8 mouse cellular contexts compared by ENCODE assay signal in the genomic region with DNA sequence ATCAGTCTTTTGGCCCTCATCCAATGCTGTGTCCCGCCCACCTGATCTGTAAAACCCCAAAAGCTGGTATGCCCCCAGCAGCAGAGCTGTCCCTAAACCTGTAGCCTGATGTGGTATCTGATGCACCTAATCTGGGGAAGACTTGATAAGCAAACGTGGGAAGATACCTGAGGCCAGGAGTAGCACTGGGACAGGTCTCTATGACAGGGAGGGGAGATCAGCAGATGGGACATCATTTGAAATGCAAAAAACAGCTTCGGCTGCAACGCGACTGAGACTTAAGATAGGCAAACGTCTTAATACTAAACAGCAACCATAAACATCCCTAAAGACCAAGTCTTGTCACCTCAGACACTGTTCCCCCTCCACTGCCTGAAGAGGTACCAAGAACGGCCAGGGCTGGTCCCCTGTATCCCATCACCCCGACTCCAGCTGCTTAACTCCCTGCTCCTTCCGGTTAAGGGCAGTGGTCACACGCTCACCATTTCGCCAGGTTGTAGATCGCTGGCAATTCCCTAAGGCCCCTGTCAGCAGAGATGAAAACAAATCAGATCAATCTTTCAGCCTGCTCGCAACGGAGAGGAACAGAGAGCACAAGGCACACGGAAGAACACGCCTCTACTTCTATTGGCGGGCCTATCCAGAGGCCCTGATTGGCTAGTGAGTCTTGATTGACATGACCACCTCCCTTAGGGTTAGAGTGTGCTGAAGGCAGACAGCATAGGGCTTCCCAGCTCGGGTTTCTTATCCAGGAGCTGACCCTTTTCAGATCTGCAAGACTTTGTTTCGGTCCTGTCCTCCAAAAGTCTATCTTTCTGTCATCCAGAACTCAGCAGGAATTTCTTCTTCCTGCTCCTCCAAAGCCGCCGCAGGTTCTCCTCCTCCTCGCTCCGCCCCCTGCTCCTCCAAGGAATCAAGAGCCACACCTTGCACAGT. TPM values are rescaled to one million over a fixed set of nuclear protein-coding genes. Genes with fewer than 3 reads are reported as not detected.
DNase-seq lines count a peak whose midpoint lies in the region; ATAC-seq and TF ChIP-seq lines count a peak whose summit lies in the region.
"Not testable (repeated sequence)": the region's sequence is repeated elsewhere in the genome, so short reads cannot be mapped to it uniquely, and the experiment has no call there.

Gene Gm5141, minus strand, starts transcription at position 610 of the 936 bp plus-strand sequence.

- peak within 1 kb of the TSS; percentile 71 for H3K4me2 ChIP-seq in heart, embryonic 15.5 days

- 4% methylated on average over 23 of the region's 23 CpGs for whole genome bisulfite sequencing in heart, embryonic 15.5 days
- 8% methylated on average over 22 of the region's 23 CpGs for WGBS in liver, adult 2 months

- peak within 1 kb of the TSS; percentile 59 for H3K9ac ChIP-seq in heart, embryonic 15.5 days
- peak within 1 kb of the TSS; percentile 67 for H3K9ac ChIP-seq in liver, adult 2 months (ENCODE audit: low read depth, low read length)

- peak; percentile 64 for DNase-seq in CD4-positive helper T cell, adult 2 months (ENCODE audit: low read depth, low spot score)
- peak; percentile 26 for DNase-seq in fibroblast of lung, adult 2 months (ENCODE audit: low read depth)
- DNase-seq in kidney, postnatal 10 days, result peak; percentile 54
- DNase-seq in liver, adult 2 months (ENCODE audit: extremely low read depth, low read depth, low spot score), result peak; percentile 0
- DNase-seq in spleen, postnatal 36 days (ENCODE audit: low spot score in 2 of 2), result peak; percentile 25 to 47

- H3K36me3 ChIP-seq in heart, embryonic 15.5 days; liver, adult 2 months (ENCODE audit: control insufficient read depth, insufficient read depth, low read length): not testable (repeated sequence)

- H3K79me2 ChIP-seq in liver, adult 2 months (ENCODE audit: control insufficient read depth, insufficient read depth, low read length), result not testable (repeated sequence)

- TF ChIP-seq CTCF in liver, adult 2 months (IDR thresholded peaks at IDR 0.05; ENCODE audit: low read depth, low read length), result not testable (repeated sequence)

- H3K27ac ChIP-seq in brown adipose tissue, adult 24 weeks (replicated peaks; ENCODE audit: low read depth, low read length); heart, embryonic 15.5 days; liver, adult 2 months (replicated peaks; ENCODE audit: insufficient read depth, low read depth, low read length): not testable (repeated sequence)

- ATAC-seq in heart, embryonic 15.5 days (replicated peaks; ENCODE audit: insufficient number of reproducible peaks, insufficient read depth, low FRiP score, low read depth), result peak; percentile 91
- peak; percentile 99 for ATAC-seq in monocyte, adult 5-6 weeks (replicated peaks; ENCODE audit: insufficient number of reproducible peaks, low FRiP score, low TSS enrichment, poor library complexity, severe bottlenecking)

- peak within 1 kb of the TSS; percentile 64 for H3K4me3 ChIP-seq in brown adipose tissue, adult 24 weeks (ENCODE audit: insufficient read depth, low read depth, low read length)
- H3K4me3 ChIP-seq in heart, embryonic 15.5 days, result peak within 1 kb of the TSS; percentile 65
- peak within 1 kb of the TSS; percentile 41 for H3K4me3 ChIP-seq in liver, adult 2 months (ENCODE audit: insufficient read depth, low read depth, low read length)

- not testable (repeated sequence) for H3K4me1 ChIP-seq in brown adipose tissue, adult 24 weeks (ENCODE audit: control insufficient read depth, insufficient read depth, insufficient read length, low read length); heart, embryonic 15.5 days (replicated peaks); liver, adult 2 months (ENCODE audit: control insufficient read depth, insufficient read depth, low read length)

- H3K9me3 ChIP-seq in heart, embryonic 15.5 days (replicated peaks), result not testable (repeated sequence)

- TF ChIP-seq POLR2A in liver, adult 2 months (IDR thresholded peaks at IDR 0.05; ENCODE audit: extremely low read depth, insufficient read depth, low read length), result not testable (repeated sequence)

- not testable (repeated sequence) for H3K27me3 ChIP-seq in heart, embryonic 15.5 days; liver, adult 2 months (ENCODE audit: control insufficient read depth, insufficient read depth, low read length)

RNA-seq across cellular contexts. Expression of gene Gm5141, which starts in this region (rescaled TPM):
- not detected in 2 replicates for polyA plus RNA-seq in brown adipose tissue, adult 24 weeks (2012; ENCODE audit: insufficient read depth, insufficient read length, missing spikeins)
- 5.1 and 5.8 TPM in 2 replicates for polyA plus RNA-seq in heart, embryonic 15.5 days (2015; fragmentation: Nextera tagmentation; extraction: Ambion mirVana)
- 0.40 and 0.46 TPM in 2 replicates for total RNA-seq in liver, adult 2 months (2014; rRNA removed)
- not detected in 2 replicates for polyA plus RNA-seq in liver, adult 2 months (2012; rRNA removed)
- 1.4 to 4.7 TPM (median 1.7 TPM) in 3 replicates for total RNA-seq in monocyte, adult 5-6 weeks (2017)

Comparison
In these comparisons a context has a peak if more than half of its experiments do, and no peak if none do; other contexts are left out.
1. Peak in DNase-seq, H3K4me3 ChIP-seq and H3K9ac ChIP-seq in liver, adult 2 months; RNA of the gene not detected or under 1 TPM.
2. DNase-seq: peak in every context shown above with its lines; median percentile 64 in CD4-positive helper T cell, adult 2 months; 54 in kidney, postnatal 10 days; 36 in spleen, postnatal 36 days; 26 in fibroblast of lung, adult 2 months; 0 in liver, adult 2 months.